Mouse (Mus musculus) liver, postnatal 0 days (tissue): Measurements from ENCODE around the gene Abr. TPM values are rescaled to one million over a fixed set of nuclear protein-coding genes. Genes with fewer than 3 reads are reported as not detected.

Experiments
- ATAC-seq: fragments of 200-750 bp; cut with Nextera tagmentation; 2 replicates; pipeline ENCODE4 v1.8.0; 2017; ENCODE audit warnings: mild to moderate bottlenecking, moderate library complexity
- DNase-seq: peaks from one replicate; pipeline ENCODE4 v3.0.0-alpha.2; 2016
- H3K27ac ChIP-seq: fragments of 300-500 bp; sonication (generic); 2 replicates; pipeline ENCODE4 v1.5.1; 2014; ENCODE audit warnings: antibody characterized with exemption, moderate library complexity, mild to moderate bottlenecking, low read depth
- H3K27me3 ChIP-seq: fragments of 300-500 bp; sonication (generic); 2 replicates; pipeline ENCODE4 v1.6.1; 2014; ENCODE audit warnings: low read length, control low read depth, mixed read lengths; ENCODE audit not compliant: insufficient read depth
- H3K36me3 ChIP-seq: fragments of 300-500 bp; sonication (generic); replicated peaks from 2 replicates; pipeline ENCODE4 v1.6.1; 2014; ENCODE audit warnings: mild to moderate bottlenecking, control low read depth, low read length, moderate library complexity, mixed read lengths; ENCODE audit not compliant: insufficient read depth
- H3K4me1 ChIP-seq: fragments of 300-500 bp; sonication (generic); 2 replicates; pipeline ENCODE4 v1.6.1; 2014; ENCODE audit warnings: antibody characterized with exemption, mild to moderate bottlenecking, control low read depth; ENCODE audit not compliant: insufficient read depth
- H3K4me2 ChIP-seq: fragments of 300-500 bp; sonication (generic); 2 replicates; pipeline ENCODE4 v1.6.1; 2014; ENCODE audit warnings: low read depth, mild to moderate bottlenecking, low read length, moderate library complexity, mixed read lengths
- H3K4me3 ChIP-seq: fragments of 300-500 bp; sonication (generic); 2 replicates; pipeline ENCODE4 v1.5.1; 2014; ENCODE audit warnings: low read depth, low read length
- H3K9ac ChIP-seq: fragments of 300-500 bp; sonication (generic); replicated peaks from 2 replicates; pipeline ENCODE4 v1.6.1; 2014; ENCODE audit warnings: mild to moderate bottlenecking, moderate library complexity
- H3K9me3 ChIP-seq: fragments of 300-500 bp; sonication (generic); 2 replicates; pipeline ENCODE4 v1.6.1; 2016; ENCODE audit warnings: mild to moderate bottlenecking, control low read depth, low read length, mixed read lengths
- CTCF ChIP-seq: sonication (generic); IDR thresholded peaks from 2 replicates; pipeline ENCODE4 v1.5.1; 2016; ENCODE audit warnings: antibody characterized with exemption, low read depth
- EP300 ChIP-seq: IDR thresholded peaks from 2 replicates; pipeline ENCODE4 v1.6.1; 2016; ENCODE audit warnings: antibody characterized with exemption, low read depth, mild to moderate bottlenecking
- WGBS: fragments of 180-500 bp; shearing (Covaris S2); extraction: QIAGEN DNeasy Blood & Tissue Kit; methylation state at CpG from one replicate; pipeline ENCODE4 v1.1.7; 2014; ENCODE audit not compliant: insufficient replicate concordance; 5-methylcytosine and 5-hydroxymethylcytosine counted together
- polyA plus RNA-seq: library from polyadenylated mRNA; unstranded; fragments of >200 nt; fragmentation: Nextera tagmentation; extraction: Ambion mirVana; gene quantifications from 2 replicates; pipeline ENCODE4 v1.2.1, GENCODE M21; 2015

The Abr gene
- polyA plus RNA-seq, 1 experiment from 2014 or later = 3.6 TPM

DNA sequence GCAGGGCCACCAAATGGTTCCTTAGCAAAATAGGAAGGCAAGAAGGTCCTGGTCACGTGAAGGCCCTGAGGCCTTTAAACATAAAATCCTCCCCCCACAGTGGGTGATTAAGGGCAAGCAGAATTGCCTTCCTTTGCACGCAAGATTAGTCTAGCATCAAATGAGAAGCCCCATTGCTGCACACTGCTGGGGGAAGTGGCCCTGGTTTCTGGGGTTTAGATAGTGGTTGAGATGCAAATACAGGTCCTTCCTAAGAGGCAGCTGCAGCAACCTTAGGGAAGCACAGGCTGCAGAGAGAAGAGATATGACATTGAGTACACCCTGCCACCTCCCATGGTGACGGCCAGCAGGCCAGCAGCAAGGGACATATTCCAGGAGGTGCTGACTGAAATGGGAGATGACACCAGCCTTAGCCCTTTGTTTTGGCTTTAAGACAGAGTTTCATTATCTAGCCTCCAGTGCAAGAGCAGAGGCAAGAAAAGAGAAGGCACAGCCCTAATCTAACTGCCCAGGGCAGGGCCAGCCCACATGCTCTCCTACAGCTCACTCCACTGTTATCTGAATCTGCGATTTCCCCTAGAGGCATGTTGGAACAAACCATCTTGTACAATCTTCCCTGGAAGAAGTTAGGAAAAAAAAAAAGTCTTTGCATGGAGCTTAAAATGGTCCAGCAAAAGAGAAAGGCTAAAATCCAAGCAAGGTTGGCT lies 28.3 kb downstream of the Abr start:
- no peak overlapping the region for H3K9ac ChIP-seq
- 30% methylated on average over 4 of the region's 4 CpGs for WGBS
- no peaks in the 10 kb centered on the region for H3K9me3 ChIP-seq
- no peak for TF ChIP-seq CTCF
- TF ChIP-seq EP300 = no peak
- no peak overlapping the region for H3K4me2 ChIP-seq
- H3K27me3 ChIP-seq = no peaks in the 10 kb centered on the region
- no peak overlapping the region for H3K4me3 ChIP-seq
- ATAC-seq (peak; percentile 70), DNase-seq (peak; percentile 28)
- H3K36me3 ChIP-seq = no peaks in the 10 kb centered on the region
- H3K4me1 ChIP-seq = peaks cover 14% of the 10 kb centered on the region
- no peak overlapping the region for H3K27ac ChIP-seq

- Histone ChIP-seq H3K27ac (peak overlapping the region; percentile 44; the same call in 1 of the 2 replicates), H3K4me1 (peaks cover 14% of the 10 kb centered on the region), H3K9ac (no peak overlapping the region), H3K4me3 (no peak overlapping the region), H3K4me2 (no peak overlapping the region), H3K27me3 (no peaks in the 10 kb centered on the region), H3K36me3 (no peaks in the 10 kb centered on the region), H3K9me3 (no peaks in the 10 kb centered on the region)
- TF ChIP-seq EP300 = no peak
- no peak for TF ChIP-seq CTCF
- WGBS = 50% methylated on average over 5 of the region's 5 CpGs
- ATAC-seq (no peak), DNase-seq (no peak)
Measured at GRCm38 (mm10) chr11:76589746-76590145, 32.4 kb downstream of the Abr start.

DNA sequence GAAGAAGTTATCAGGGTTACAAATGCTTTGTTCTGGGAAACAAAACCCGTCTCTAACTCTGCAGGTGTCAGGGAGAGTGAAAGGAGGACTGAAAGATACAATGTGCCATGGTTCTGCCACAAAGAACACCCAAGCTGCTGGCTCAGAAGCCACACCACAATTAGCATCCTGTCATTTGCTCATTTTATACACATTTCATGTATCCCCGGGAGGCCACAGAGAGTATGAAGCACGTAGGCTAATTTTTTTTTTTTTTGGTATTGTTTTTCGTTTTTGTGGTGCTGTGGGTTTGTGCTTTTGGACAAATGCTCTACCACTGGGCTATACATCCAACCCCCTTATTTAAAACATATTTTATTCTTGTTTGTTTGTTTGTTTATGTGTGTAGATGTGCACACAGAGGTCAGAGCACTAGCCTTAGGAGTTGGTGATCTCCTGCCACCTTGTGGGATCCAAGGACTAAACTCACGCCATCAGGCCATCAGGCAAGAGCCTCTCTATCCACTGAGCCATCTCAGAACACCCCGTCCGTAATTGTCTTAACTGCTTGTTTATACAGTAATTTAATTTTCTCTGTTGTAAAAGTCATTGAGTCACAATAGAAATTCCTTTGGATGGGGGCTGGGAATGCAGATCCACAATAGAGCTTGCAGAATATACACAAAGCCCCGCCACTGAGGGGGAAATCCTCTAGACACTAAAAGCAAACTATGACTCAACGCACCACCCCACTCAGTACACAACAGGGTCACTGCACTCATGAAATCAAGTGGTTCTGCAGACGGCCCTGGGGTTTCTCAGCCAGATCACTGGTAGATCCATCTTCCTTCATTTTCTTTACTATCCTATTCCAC lies 33.3 kb downstream of the Abr start:
- TF ChIP-seq CTCF (no peak), EP300 (no peak)
- no peak overlapping the region for H3K9ac ChIP-seq
- no peak overlapping the region for H3K4me2 ChIP-seq
- H3K4me3 ChIP-seq = no peak overlapping the region
- H3K27ac ChIP-seq = peak overlapping the region; percentile 44
- H3K9me3 ChIP-seq = no peaks in the 10 kb centered on the region
- 62% methylated on average over 10 of the region's 10 CpGs for WGBS
- H3K36me3 ChIP-seq = no peaks in the 10 kb centered on the region
- DNase-seq = no peak
- no peaks in the 10 kb centered on the region for H3K27me3 ChIP-seq
- ATAC-seq = no peak
- H3K4me1 ChIP-seq = peaks cover 11% of the 10 kb centered on the region

GRCm38 (mm10) chr11:76588032-76588431 lies 34.1 kb downstream of the Abr start:
- Histone ChIP-seq H3K4me3 (no peak overlapping the region), H3K36me3 (no peaks in the 10 kb centered on the region), H3K4me2 (no peak overlapping the region), H3K27ac (peak overlapping the region; percentile 88), H3K27me3 (no peaks in the 10 kb centered on the region), H3K9ac (no peak overlapping the region), H3K9me3 (no peaks in the 10 kb centered on the region), H3K4me1 (peaks cover 9% of the 10 kb centered on the region)
- peak; percentile 56 for DNase-seq
- TF ChIP-seq EP300 = no peak
- TF ChIP-seq CTCF = no peak
- WGBS = 27% methylated on average over 2 of the region's 2 CpGs
- peak; percentile 83 for ATAC-seq

- Histone ChIP-seq H3K9ac (no peak overlapping the region), H3K4me3 (no peak overlapping the region), H3K9me3 (no peaks in the 10 kb centered on the region), H3K4me2 (no peak overlapping the region), H3K27ac (peak overlapping the region; percentile 88), H3K4me1 (peaks cover 9% of the 10 kb centered on the region), H3K36me3 (no peaks in the 10 kb centered on the region), H3K27me3 (no peaks in the 10 kb centered on the region)
- WGBS = 64% methylated on average over 1 of the region's 1 CpGs
- DNase-seq (peak; percentile 28), ATAC-seq (peak; percentile 64)
- TF ChIP-seq CTCF (peak; percentile 30; the same call in 1 of the 2 replicates), EP300 (peak; percentile 50; the same call in 1 of the 2 replicates)
Measured at GRCm38 (mm10) chr11:76587333-76587732, 34.8 kb downstream of the Abr start.

DNA sequence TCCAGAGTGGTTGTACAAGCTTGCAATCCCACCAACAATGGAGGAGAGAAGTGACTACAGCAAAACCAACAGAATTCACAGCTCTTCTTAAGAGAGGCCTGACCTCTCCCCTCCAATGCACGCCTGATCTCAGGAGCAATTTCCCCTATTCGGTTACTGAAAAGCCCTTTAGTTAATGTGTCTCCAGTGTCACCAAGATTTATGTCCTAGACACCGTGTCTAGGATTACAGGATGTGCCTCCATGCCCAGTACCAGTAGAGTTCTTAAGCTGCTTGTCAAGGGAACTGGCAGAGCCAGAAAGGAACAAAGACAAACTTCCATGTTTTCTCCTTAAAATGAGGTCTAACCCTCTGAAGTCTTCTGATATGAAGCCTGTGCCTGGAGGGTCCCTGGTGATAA lies 36.0 kb downstream of the Abr start:
- Histone ChIP-seq H3K9ac (no peak overlapping the region), H3K9me3 (no peaks in the 10 kb centered on the region), H3K4me3 (no peak overlapping the region), H3K27ac (no peak overlapping the region), H3K36me3 (no peaks in the 10 kb centered on the region), H3K4me1 (peaks cover 9% of the 10 kb centered on the region), H3K27me3 (no peaks in the 10 kb centered on the region), H3K4me2 (no peak overlapping the region)
- 52% methylated on average over 3 of the region's 3 CpGs for WGBS
- ATAC-seq (no peak), DNase-seq (no peak)
- TF ChIP-seq CTCF (no peak), EP300 (no peak)
